Mouse (Mus musculus) liver, embryonic 14.5 days (tissue): ENCODE data around the gene Crocc. TPM values are rescaled to one million over a fixed set of nuclear protein-coding genes. Genes with fewer than 3 reads are reported as not detected.

Experiments used
- ATAC-seq: fragments of 200-750 bp; cut with Nextera tagmentation; 2 replicates; pipeline ENCODE4 v1.8.0; 2017; ENCODE audit warnings: moderate number of reproducible peaks, mild to moderate bottlenecking, moderate library complexity; ENCODE audit not compliant: insufficient read depth
- DNase-seq, 3 experiments: peaks; one replicate each; pipeline ENCODE4 v3.0.0-alpha.2; 2012 to 2013; ENCODE audit warnings: low read depth in 3 of 3, low spot score in 3 of 3
- H3K27ac ChIP-seq: fragments of 300-500 bp; sonication (generic); 2 replicates; pipeline ENCODE4 v1.5.1; 2014; ENCODE audit warnings: moderate library complexity, mild to moderate bottlenecking, control low read depth, inconsistent platforms
- H3K27me3 ChIP-seq: fragments of 300-500 bp; sonication (generic); 2 replicates; pipeline ENCODE4 v1.6.1; 2014; ENCODE audit warnings: mild to moderate bottlenecking, low read length, moderate library complexity; ENCODE audit not compliant: control insufficient read depth, insufficient read depth
- H3K36me3 ChIP-seq: fragments of 300-500 bp; sonication (generic); replicated peaks from 2 replicates; pipeline ENCODE4 v1.6.1; 2014; ENCODE audit warnings: low read depth; ENCODE audit not compliant: control insufficient read depth, insufficient read depth
- H3K4me1 ChIP-seq, 2 experiments: fragments of 200-500 bp in 1 of 2; fragments of 300-500 bp in 1 of 2; sonication (generic) in 1 of 2; replicated peaks; 2 replicates each; pipeline ENCODE4 v1.6.1; 2012 to 2014; ENCODE audit warnings: antibody characterized with exemption in 1 of 2, inconsistent platforms in 1 of 2, low read length in 1 of 2; ENCODE audit not compliant: control insufficient read depth in 2 of 2, insufficient read depth in 2 of 2
- H3K4me2 ChIP-seq: fragments of 300-500 bp; sonication (generic); 2 replicates; pipeline ENCODE4 v1.6.1; 2014; ENCODE audit warnings: low read depth, mild to moderate bottlenecking, control low read depth, moderate library complexity
- H3K4me3 ChIP-seq, 2 experiments: fragments of 200-500 bp in 1 of 2; fragments of 300-500 bp in 1 of 2; sonication (generic) in 1 of 2; 2 replicates each; pipeline ENCODE4 v1.5.1; 2012 to 2014; ENCODE audit warnings: low read depth in 2 of 2, low read length in 2 of 2, mild to moderate bottlenecking in 2 of 2, control low read depth in 1 of 2, inconsistent platforms in 1 of 2, moderate library complexity in 1 of 2; ENCODE audit not compliant: insufficient read depth in 1 of 2
- H3K9ac ChIP-seq: fragments of 300-500 bp; sonication (generic); replicated peaks from 2 replicates; pipeline ENCODE4 v1.6.1; 2014; ENCODE audit warnings: mild to moderate bottlenecking, control low read depth, moderate library complexity
- H3K9me3 ChIP-seq: fragments of 300-500 bp; sonication (generic); 2 replicates; pipeline ENCODE4 v1.6.1; 2016; ENCODE audit warnings: low read length, mixed read lengths; ENCODE audit not compliant: control insufficient read depth
- CTCF ChIP-seq: IDR thresholded peaks from 2 replicates; pipeline ENCODE4 v1.5.1; 2016; ENCODE audit warnings: antibody characterized with exemption, low read depth, control low read depth
- EP300 ChIP-seq: IDR thresholded peaks from 2 replicates; pipeline ENCODE4 v1.6.1; 2016; ENCODE audit warnings: antibody characterized with exemption, low read depth
- WGBS: fragments of 180-500 bp; shearing (Covaris S2); extraction: QIAGEN DNeasy Blood & Tissue Kit; methylation state at CpG from one replicate; pipeline ENCODE4 v1.1.7; 2014; ENCODE audit not compliant: insufficient replicate concordance; 5-methylcytosine and 5-hydroxymethylcytosine counted together
- polyA plus RNA-seq, 2 experiments: library from polyadenylated mRNA; depleted of rRNA in 1 of 2; stranded (reverse) in 1 of 2; unstranded in 1 of 2; fragments of >200 nt; fragmentation: Nextera tagmentation in 1 of 2; extraction: Ambion mirVana in 1 of 2; gene quantifications; 2 replicates each; pipeline versions ENCODE4 v1.2.1 to v1.2.3; 2012 to 2014

Gene Crocc
- polyA plus RNA-seq, 2 experiments, result 0.53 to 1.7 TPM

GRCm38 (mm10) chr4:141088033-141088432 lies 27.7 kb upstream of the Crocc start, which contains the start of gene Spata21:
TSS of gene Spata21 (plus strand) at chr4:141088333.
- Histone ChIP-seq H3K4me3 (no peak within 1 kb of the TSS), H3K9me3 (no peaks in the 10 kb centered on the region), H3K4me2 (no peak within 1 kb of the TSS), H3K9ac (no peak within 1 kb of the TSS), H3K27me3 (no peaks in the 10 kb centered on the region), H3K36me3 (no peaks in the 10 kb centered on the region), H3K27ac (no peak within 1 kb of the TSS), H3K4me1 (peaks cover 0 to 6% of the 10 kb centered on the region in 2 experiments; a peak in 1 of 4 replicates)
- ATAC-seq (no peak), DNase-seq (no peak)
- no peak for TF ChIP-seq EP300
- whole genome bisulfite sequencing, result 70% methylated on average over 6 of the region's 6 CpGs

DNA sequence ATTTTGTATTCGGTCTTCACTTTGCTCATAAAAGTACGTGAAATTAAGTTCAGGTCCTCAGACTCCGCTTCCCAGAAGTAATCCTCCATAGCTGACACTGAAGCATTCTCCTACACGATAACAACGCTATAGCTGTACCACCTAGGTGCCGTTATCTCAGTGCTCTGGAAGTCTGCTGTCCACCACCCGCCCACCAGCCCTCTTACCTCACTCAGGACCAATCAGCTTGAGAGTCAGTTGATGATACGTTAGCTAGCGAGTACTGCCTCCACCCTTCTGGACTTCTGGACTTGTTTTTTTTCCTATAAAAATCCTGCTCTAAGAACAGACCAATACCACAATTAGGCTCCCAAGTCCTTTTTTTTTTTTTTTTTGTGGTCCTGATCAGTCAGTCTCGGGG lies 26.5 kb upstream of the Crocc start:
- no peak for TF ChIP-seq EP300
- no peak for TF ChIP-seq CTCF
- Histone ChIP-seq H3K27me3 (no peaks in the 10 kb centered on the region), H3K4me3 (no peak overlapping the region), H3K36me3 (no peaks in the 10 kb centered on the region), H3K4me1 (peaks cover 0 to 6% of the 10 kb centered on the region in 2 experiments; a peak in 1 of 4 replicates), H3K9me3 (no peaks in the 10 kb centered on the region), H3K9ac (no peak overlapping the region), H3K4me2 (0 out of 2 replicates have a peak overlapping the region, but pooled peaks have one; percentile 3), H3K27ac (no peak overlapping the region)
- WGBS, result 36% methylated on average over 10 of the region's 10 CpGs
- ATAC-seq (peak; percentile 82), DNase-seq (no peak)

DNA sequence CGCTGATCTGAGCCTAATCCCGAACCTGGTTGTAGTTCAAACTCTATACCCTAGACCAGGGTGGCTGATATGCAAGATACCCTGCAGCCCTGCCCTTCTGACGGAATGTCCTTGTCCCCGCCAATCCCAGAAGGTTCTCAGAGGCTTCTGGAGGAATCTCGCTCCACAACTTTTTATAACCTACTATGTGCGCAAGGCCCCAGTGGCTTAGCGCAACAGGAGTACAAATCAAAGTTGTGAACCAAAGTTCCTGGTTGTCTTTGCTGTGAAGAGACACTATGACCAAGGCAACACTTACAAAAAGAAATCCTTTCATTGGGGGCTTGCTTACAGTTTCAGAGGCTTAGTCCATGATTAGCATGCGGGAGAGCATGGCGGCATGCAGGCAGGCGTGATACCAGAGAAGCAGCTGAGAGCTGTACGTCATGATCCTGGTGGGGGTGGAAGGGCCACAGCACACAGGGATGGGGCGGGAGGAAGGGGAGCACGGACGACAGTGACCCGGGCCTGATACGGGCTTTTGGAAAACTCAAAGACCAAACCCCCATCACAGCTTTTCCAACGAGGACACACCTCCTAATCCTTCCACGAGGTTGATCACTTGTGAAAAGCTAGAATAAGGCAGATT lies 18.3 kb upstream of the Crocc start:
- 67% methylated on average over 18 of the region's 18 CpGs for WGBS
- Histone ChIP-seq H3K36me3 (peaks cover 3% of the 10 kb centered on the region), H3K4me2 (peak overlapping the region; percentile 17; the same call in 1 of the 2 replicates), H3K9ac (no peak overlapping the region), H3K4me3 (peak overlapping the region in 1 of 2 experiments; percentile 96; a peak in 1 of 4 replicates), H3K4me1 (peaks cover 27% of the 10 kb centered on the region in 2 experiments), H3K27me3 (no peaks in the 10 kb centered on the region), H3K9me3 (no peaks in the 10 kb centered on the region), H3K27ac (no peak overlapping the region)
- no peak for DNase-seq
- no peak for TF ChIP-seq EP300
- no peak for TF ChIP-seq CTCF
- no peak for ATAC-seq

GRCm38 (mm10) chr4:141077681-141078509 lies 17.5 kb upstream of the Crocc start, which contains the start of gene Necap2:
TSS of gene Necap2 (minus strand) at chr4:141078357.
- Histone ChIP-seq H3K9me3 (no peaks in the 10 kb centered on the region), H3K27ac (peak within 1 kb of the TSS; percentile 93), H3K36me3 (peaks cover 10% of the 10 kb centered on the region), H3K27me3 (no peaks in the 10 kb centered on the region), H3K4me1 (peaks cover 29 to 34% of the 10 kb centered on the region in 2 experiments), H3K4me3 (peak within 1 kb of the TSS; percentile 96), H3K4me2 (peak within 1 kb of the TSS; percentile 97), H3K9ac (peak within 1 kb of the TSS; percentile 94)
- ATAC-seq, result peak; percentile 82
- TF ChIP-seq CTCF (peak; percentile 94), EP300 (0 out of 2 replicates have a peak, but pooled peaks have one; percentile 42)
- under 1% methylated on average over 67 of the region's 67 CpGs for WGBS
- DNase-seq, result peak; percentile 89 to 93 (median 92)
